Mouse (Mus musculus) kidney, postnatal 25 days (tissue): ENCODE results near the gene Rftn2.

ENCODE experiments used
- DNase-seq, 2 experiments: peaks; one replicate each; pipeline ENCODE4 v3.0.0; 2021; ENCODE audit warnings: mixed read lengths in 2 of 2

Rftn2 gene

GRCm38 (mm10) chr1:55123046-55123445, 103.5 kb downstream of the Rftn2 start:
- DNase-seq: no peak
